Mouse (Mus musculus) monocyte, adult 5-6 weeks (primary cell): ENCODE data around the gene Trim30d. TPM values are rescaled to one million over a fixed set of nuclear protein-coding genes. Genes with fewer than 3 reads are reported as not detected.
"Not testable (repeated sequence)": the region's sequence is repeated elsewhere in the genome, so short reads cannot be mapped to it uniquely, and the experiment has no call there.

Experiments used
- ATAC-seq: fragments of 153-309, 156-312 bp; replicated peaks from 2 replicates; pipeline ENCODE4 v1.8.0; 2017; ENCODE audit warnings: mild to moderate bottlenecking; ENCODE audit not compliant: low TSS enrichment, insufficient number of reproducible peaks, severe bottlenecking, poor library complexity, low FRiP score
- total RNA-seq: library from RNA; stranded (forward); fragments of 200-1000, 200-491, 200-594 nt; gene quantifications from 3 replicates; pipeline ENCODE4 v1.2.3, GENCODE M21; 2017

Gene Trim30d
- total RNA-seq: 26.0 to 47.8 TPM (median 29.6 TPM) in 3 replicates

- peak; percentile 99 for ATAC-seq
Measured at GRCm38 (mm10) chr7:104507421-104508065, at the start of gene Trim30d. Gene Trim30d, minus strand, starts transcription at chr7:104507849.

- no peak for ATAC-seq
Measured at GRCm38 (mm10) chr7:104552700-104553099, 45.1 kb upstream of the Trim30d start.

- no peak for ATAC-seq
Measured at GRCm38 (mm10) chr7:104549833-104550232, 42.2 kb upstream of the Trim30d start, which contains the start of gene Olfr651. Gene Olfr651, plus strand, starts transcription at chr7:104550133.

- ATAC-seq: no peak
Measured at GRCm38 (mm10) chr7:104501589-104502371, 5.9 kb downstream of the Trim30d start.

- ATAC-seq: not testable (repeated sequence)
Measured at GRCm38 (mm10) chr7:104501186-104501585, 6.5 kb downstream of the Trim30d start.

GRCm38 (mm10) chr7:104499464-104499863 lies 8.2 kb downstream of the Trim30d start:
- not testable (repeated sequence) for ATAC-seq

- peak; percentile 98 for ATAC-seq
Measured at GRCm38 (mm10) chr7:104465065-104465744, 42.4 kb downstream of the Trim30d start, which contains the start of gene Trim30a. Gene Trim30a, minus strand, starts transcription at chr7:104465193.

GRCm38 (mm10) chr7:104445961-104446645 lies 61.5 kb downstream of the Trim30d start:
- ATAC-seq: peak; percentile 89

Other genes starting within 250 kb of the Trim30d start
- 16.7 to 39.3 TPM (median 25.4 TPM) in 3 replicates for gene Trim5, start 219.8 kb downstream of the Trim30d start, total RNA-seq
- gene Trim12a, start 192.4 kb downstream of the Trim30d start, total RNA-seq: 151 to 341 TPM (median 152 TPM) in 3 replicates
- gene Trim34b, start 178.4 kb downstream of the Trim30d start, total RNA-seq: 1.6 to 6.2 TPM (median 1.8 TPM) in 3 replicates
- gene Trim12c, start 154.5 kb downstream of the Trim30d start, total RNA-seq: 38.3 to 79.6 TPM (median 51.5 TPM) in 3 replicates
- 23.5 to 27.5 TPM (median 27.2 TPM) in 3 replicates for gene Trim30b, start 138.0 kb downstream of the Trim30d start, total RNA-seq
- 0.58 to 1.1 TPM in 2 of 3 replicates, not detected in the other for gene Trim30c, start 107.0 kb downstream of the Trim30d start, total RNA-seq
- gene Trim30a, start 42.7 kb downstream of the Trim30d start, total RNA-seq: 50.5 to 91.1 TPM (median 54.1 TPM) in 3 replicates
- not detected in 3 replicates for gene Olfr651, start 42.3 kb upstream of the Trim30d start, total RNA-seq
- not detected in 3 replicates for gene Olfr652, start 53.1 kb upstream of the Trim30d start, total RNA-seq
- gene Olfr653, start 69.5 kb upstream of the Trim30d start, total RNA-seq: not detected in 3 replicates
- gene Olfr654, start 79.2 kb upstream of the Trim30d start, total RNA-seq: 0.67 TPM in 1 of 3 replicates, not detected in the others
- gene Olfr655, start 93.9 kb upstream of the Trim30d start, total RNA-seq: not detected in 3 replicates
- not detected in 3 replicates for gene Olfr656, start 106.1 kb upstream of the Trim30d start, total RNA-seq
- not detected in 3 replicates for gene Olfr657, start 116.9 kb upstream of the Trim30d start, total RNA-seq
- gene Olfr658, start 139.5 kb upstream of the Trim30d start, total RNA-seq: not detected in 3 replicates
- not detected in 3 replicates for gene Olfr659, start 158.9 kb upstream of the Trim30d start, total RNA-seq
- gene Olfr661, start 178.7 kb upstream of the Trim30d start, total RNA-seq: not detected in 3 replicates